Mouse (Mus musculus) midbrain, embryonic 14.5 days (tissue): ENCODE measurements at regions not wholly inside any gene's neighbourhood (a gene's known extent, or its start where the extent isn't known, plus 50 kb on each side); places are given as distances from the start of the nearest gene placed in this dataset.

ENCODE experiments used
- ATAC-seq: fragments of 200-750 bp; cut with Nextera tagmentation; 2 replicates; pipeline ENCODE4 v1.8.0; 2017; ENCODE audit warnings: moderate number of reproducible peaks, moderate library complexity; ENCODE audit not compliant: low FRiP score, low TSS enrichment
- DNase-seq: peaks from one replicate; pipeline ENCODE4 v3.0.0-alpha.2; 2015
- H3K27ac ChIP-seq: fragments of 300-500 bp; sonication (generic); replicated peaks from 2 replicates; pipeline ENCODE4 v1.5.1; 2014; ENCODE audit warnings: mild to moderate bottlenecking, low read depth, low read length, moderate library complexity
- H3K27me3 ChIP-seq: fragments of 300-500 bp; sonication (generic); 2 replicates; pipeline ENCODE4 v1.6.1; 2014; ENCODE audit warnings: low read length, control low read depth, mixed read lengths; ENCODE audit not compliant: control insufficient read depth, insufficient read depth
- H3K36me3 ChIP-seq: fragments of 300-500 bp; sonication (generic); 2 replicates; pipeline ENCODE4 v1.6.1; 2014; ENCODE audit warnings: low read length, control low read depth; ENCODE audit not compliant: control insufficient read depth, insufficient read depth
- H3K4me1 ChIP-seq: fragments of 300-500 bp; sonication (generic); 2 replicates; pipeline ENCODE4 v1.6.1; 2014; ENCODE audit warnings: mild to moderate bottlenecking, antibody characterized with exemption, low read length, control low read depth; ENCODE audit not compliant: control insufficient read depth, insufficient read depth
- H3K4me2 ChIP-seq: fragments of 300-500 bp; sonication (generic); 2 replicates; pipeline ENCODE4 v1.6.1; 2014; ENCODE audit warnings: mild to moderate bottlenecking, low read length, moderate library complexity
- H3K4me3 ChIP-seq: fragments of 300-500 bp; sonication (generic); replicated peaks from 2 replicates; pipeline ENCODE4 v1.5.1; 2014; ENCODE audit warnings: low read depth, low read length
- H3K9ac ChIP-seq: fragments of 300-500 bp; sonication (generic); replicated peaks from 2 replicates; pipeline ENCODE4 v1.6.1; 2014; ENCODE audit warnings: mild to moderate bottlenecking, low read length, moderate library complexity
- H3K9me3 ChIP-seq: fragments of 300-500 bp; sonication (generic); 2 replicates; pipeline ENCODE4 v1.6.1; 2016; ENCODE audit warnings: low read length, control low read depth, mixed read lengths; ENCODE audit not compliant: control insufficient read depth
- WGBS: fragments of 180-500 bp; shearing (Covaris S2); extraction: QIAGEN DNeasy Blood & Tissue Kit; methylation state at CpG from one replicate; pipeline ENCODE4 v1.1.7; 2014; 5-methylcytosine and 5-hydroxymethylcytosine counted together

GRCm38 (mm10) chr8:24335709-24336108 lies 389.9 kb downstream of the Adam3 start:
- Histone ChIP-seq H3K36me3 (no peaks in the 10 kb centered on the region), H3K27me3 (no peaks in the 10 kb centered on the region), H3K4me2 (no peak overlapping the region), H3K9me3 (no peaks in the 10 kb centered on the region), H3K27ac (no peak overlapping the region), H3K4me1 (no peaks in the 10 kb centered on the region), H3K9ac (no peak overlapping the region), H3K4me3 (no peak overlapping the region)
- DNase-seq, result peak; percentile 12
- no peak for ATAC-seq
- 44% methylated on average over 5 of the region's 5 CpGs for WGBS

- Histone ChIP-seq H3K4me1 (no peaks in the 10 kb centered on the region), H3K9ac (no peak overlapping the region), H3K36me3 (no peaks in the 10 kb centered on the region), H3K4me2 (no peak overlapping the region), H3K27ac (no peak overlapping the region), H3K27me3 (no peaks in the 10 kb centered on the region), H3K9me3 (no peaks in the 10 kb centered on the region), H3K4me3 (no peak overlapping the region)
- no peak for ATAC-seq
- DNase-seq, result peak; percentile 20
- 75% methylated on average over 4 of the region's 4 CpGs for WGBS
Measured at GRCm38 (mm10) chr8:24333705-24334104, 391.9 kb downstream of the Adam3 start.

DNA sequence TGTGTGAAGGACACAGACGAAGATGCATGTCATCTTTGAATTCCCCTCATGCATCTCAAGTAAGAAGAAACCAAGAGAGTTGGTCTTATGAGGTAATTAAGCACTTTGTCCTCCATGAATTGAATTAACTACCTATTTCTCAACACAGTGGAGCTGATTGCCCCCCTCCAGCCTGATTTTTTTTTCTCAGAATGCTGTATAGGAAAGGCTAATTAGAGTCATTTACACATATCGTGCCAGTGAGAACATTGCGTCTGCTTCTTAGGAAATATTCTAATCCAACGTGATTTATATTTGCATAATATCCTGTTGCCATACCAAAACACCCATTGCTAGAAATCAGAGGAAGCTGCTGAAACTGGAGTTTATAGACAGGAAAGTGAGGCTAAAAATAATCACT lies 414.8 kb downstream of the Adam3 start:
- 65% methylated on average over 4 of the region's 4 CpGs for WGBS
- DNase-seq, result no peak
- H3K4me3 ChIP-seq, result no peak overlapping the region
- no peak overlapping the region for H3K27ac ChIP-seq
- H3K9me3 ChIP-seq, result no peaks in the 10 kb centered on the region
- no peaks in the 10 kb centered on the region for H3K4me1 ChIP-seq
- H3K4me2 ChIP-seq, result no peak overlapping the region
- H3K27me3 ChIP-seq, result no peaks in the 10 kb centered on the region
- ATAC-seq, result no peak
- H3K9ac ChIP-seq, result no peak overlapping the region
- no peaks in the 10 kb centered on the region for H3K36me3 ChIP-seq

DNA sequence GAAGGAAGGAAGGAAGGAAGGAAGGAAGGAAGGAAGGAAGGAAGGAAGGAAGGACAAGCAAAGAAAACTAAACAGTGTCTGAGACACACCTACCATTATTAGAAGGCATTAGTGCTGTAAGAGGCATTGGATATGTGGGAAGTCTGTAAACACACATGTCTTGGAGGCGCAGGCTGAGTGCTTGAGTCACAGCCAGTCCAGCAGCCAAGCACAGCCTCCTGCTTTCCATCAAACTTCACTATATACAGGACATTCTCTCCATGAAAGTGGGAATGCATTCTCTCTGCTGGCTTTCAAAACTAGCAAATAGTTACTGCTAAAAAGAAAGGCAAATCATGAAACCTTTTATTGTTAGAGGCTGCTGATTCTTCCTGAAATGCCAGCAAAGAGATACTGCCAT lies 431.1 kb downstream of the Adam3 start:
- Histone ChIP-seq H3K9me3 (no peaks in the 10 kb centered on the region), H3K27ac (no peak overlapping the region), H3K9ac (no peak overlapping the region), H3K4me1 (no peaks in the 10 kb centered on the region), H3K4me3 (no peak overlapping the region), H3K36me3 (no peaks in the 10 kb centered on the region), H3K27me3 (no peaks in the 10 kb centered on the region), H3K4me2 (no peak overlapping the region)
- DNase-seq (no peak), ATAC-seq (no peak)
- WGBS, result 95% methylated on average over 1 of the region's 1 CpGs

- Histone ChIP-seq H3K4me3 (no peak overlapping the region), H3K27me3 (no peaks in the 10 kb centered on the region), H3K4me1 (no peaks in the 10 kb centered on the region), H3K9ac (no peak overlapping the region), H3K4me2 (no peak overlapping the region), H3K27ac (no peak overlapping the region), H3K9me3 (no peaks in the 10 kb centered on the region), H3K36me3 (no peaks in the 10 kb centered on the region)
- 90% methylated on average over 6 of the region's 6 CpGs for WGBS
- DNase-seq (no peak), ATAC-seq (no peak)
Measured at GRCm38 (mm10) chr8:24287861-24288260, 437.8 kb downstream of the Adam3 start.

DNA sequence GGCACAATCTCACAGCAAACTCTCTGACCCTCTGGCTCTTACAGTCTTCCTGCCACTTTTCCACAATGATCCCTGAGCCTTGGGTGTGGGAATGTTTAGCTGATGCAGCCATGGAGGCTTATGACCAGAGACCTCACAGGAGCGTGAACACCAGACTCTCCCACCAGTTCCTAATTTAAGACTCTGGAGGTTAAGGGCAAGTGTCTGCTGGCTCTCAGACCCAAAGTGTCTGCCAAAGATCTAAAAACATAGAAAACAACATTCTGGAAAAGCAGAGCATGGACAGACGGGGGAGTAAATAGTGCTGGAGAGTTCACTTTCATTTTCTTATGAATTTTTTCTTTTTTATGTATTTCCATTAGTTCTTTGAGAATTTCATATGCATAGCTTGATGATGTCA lies 440.7 kb downstream of the Adam3 start:
- Histone ChIP-seq H3K36me3 (no peaks in the 10 kb centered on the region), H3K9me3 (no peaks in the 10 kb centered on the region), H3K27me3 (no peaks in the 10 kb centered on the region), H3K4me3 (no peak overlapping the region), H3K9ac (no peak overlapping the region), H3K27ac (no peak overlapping the region), H3K4me1 (no peaks in the 10 kb centered on the region), H3K4me2 (no peak overlapping the region)
- no peak for ATAC-seq
- WGBS, result 91% methylated on average over 2 of the region's 2 CpGs
- DNase-seq, result no peak

GRCm38 (mm10) chr8:24283901-24284405 lies 441.7 kb downstream of the Adam3 start:
- ATAC-seq, result no peak
- Histone ChIP-seq H3K4me1 (no peaks in the 10 kb centered on the region), H3K27me3 (no peaks in the 10 kb centered on the region), H3K4me3 (no peak overlapping the region), H3K27ac (no peak overlapping the region), H3K9ac (no peak overlapping the region), H3K9me3 (no peaks in the 10 kb centered on the region), H3K36me3 (no peaks in the 10 kb centered on the region), H3K4me2 (no peak overlapping the region)
- WGBS, result 72% methylated on average over 3 of the region's 3 CpGs
- DNase-seq, result no peak

DNA sequence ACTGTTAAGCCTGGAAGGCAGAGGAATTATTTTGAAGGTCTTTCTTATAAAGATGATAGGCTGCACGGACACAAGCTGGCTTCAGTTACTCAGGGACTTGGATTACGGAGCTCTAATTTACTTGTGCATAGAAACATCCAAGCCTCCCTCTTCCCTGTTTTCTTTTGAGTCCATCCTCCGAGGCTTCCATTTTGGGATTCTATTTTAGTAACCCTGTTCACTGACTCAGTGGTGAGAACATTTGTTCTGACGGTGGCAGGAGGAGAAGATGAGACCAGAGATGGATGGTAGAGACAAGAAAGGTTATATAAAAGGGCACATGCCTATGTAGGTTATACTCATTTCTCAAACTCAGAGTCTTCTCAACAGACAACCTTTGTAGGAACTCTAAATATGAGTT lies 445.4 kb downstream of the Adam3 start:
- DNase-seq (no peak), ATAC-seq (no peak)
- H3K9ac ChIP-seq, result no peak overlapping the region
- no peaks in the 10 kb centered on the region for H3K27me3 ChIP-seq
- no peaks in the 10 kb centered on the region for H3K4me1 ChIP-seq
- H3K36me3 ChIP-seq, result no peaks in the 10 kb centered on the region
- no peak overlapping the region for H3K4me2 ChIP-seq
- no peak overlapping the region for H3K4me3 ChIP-seq
- H3K9me3 ChIP-seq, result no peaks in the 10 kb centered on the region
- WGBS, result 91% methylated on average over 4 of the region's 4 CpGs
- H3K27ac ChIP-seq, result no peak overlapping the region

- DNase-seq (no peak), ATAC-seq (no peak)
- Histone ChIP-seq H3K4me1 (no peaks in the 10 kb centered on the region), H3K4me3 (no peak overlapping the region), H3K27ac (no peak overlapping the region), H3K9ac (no peak overlapping the region), H3K4me2 (no peak overlapping the region), H3K27me3 (no peaks in the 10 kb centered on the region), H3K9me3 (no peaks in the 10 kb centered on the region), H3K36me3 (no peaks in the 10 kb centered on the region)
- WGBS, result 86% methylated on average over 8 of the region's 8 CpGs
Measured at GRCm38 (mm10) chr8:24278391-24278790, 447.3 kb downstream of the Adam3 start.
